Mouse (Mus musculus) mouse trophoblast stem cell (cell line): Measurements from ENCODE around the gene Ms4a6b.
"Not testable (repeated sequence)": the region's sequence is repeated elsewhere in the genome, so short reads cannot be mapped to it uniquely, and the experiment has no call there.

Source experiments
- in situ Hi-C, 2 experiments: fragments of 300-500 bp; cut with MseI, MboI; formaldehyde crosslinking; loops; 2 replicates in 1 of 2; 3 replicates in 1 of 2; pipeline ENCODE4 v1.15.1; 2025

The Ms4a6b gene

DNA sequence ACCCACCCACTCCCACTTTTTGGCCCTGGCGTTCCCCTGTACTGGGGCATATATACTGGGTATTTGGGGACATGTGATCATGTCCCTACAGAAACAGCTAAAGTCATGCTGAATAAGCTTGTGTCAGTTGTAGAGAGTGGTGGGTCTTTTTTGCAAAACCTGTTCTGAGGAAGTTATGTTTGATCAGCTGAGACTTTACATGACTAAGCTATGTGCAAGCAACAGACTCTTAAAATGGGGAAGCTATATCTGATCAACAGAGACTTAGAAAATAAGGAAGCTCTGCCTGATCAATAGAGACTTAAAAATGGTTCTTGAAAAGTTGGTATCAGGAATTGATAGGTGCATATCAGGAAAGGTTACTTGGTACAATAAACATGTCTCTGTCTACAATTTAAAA is 17.1 kb downstream of the Ms4a6b start:
- in situ Hi-C loops: no loop called here

- in situ Hi-C loops: no loop called here
Observed at GRCm38 (mm10) chr19:11533888-11534445, 17.7 kb downstream of the Ms4a6b start.

DNA sequence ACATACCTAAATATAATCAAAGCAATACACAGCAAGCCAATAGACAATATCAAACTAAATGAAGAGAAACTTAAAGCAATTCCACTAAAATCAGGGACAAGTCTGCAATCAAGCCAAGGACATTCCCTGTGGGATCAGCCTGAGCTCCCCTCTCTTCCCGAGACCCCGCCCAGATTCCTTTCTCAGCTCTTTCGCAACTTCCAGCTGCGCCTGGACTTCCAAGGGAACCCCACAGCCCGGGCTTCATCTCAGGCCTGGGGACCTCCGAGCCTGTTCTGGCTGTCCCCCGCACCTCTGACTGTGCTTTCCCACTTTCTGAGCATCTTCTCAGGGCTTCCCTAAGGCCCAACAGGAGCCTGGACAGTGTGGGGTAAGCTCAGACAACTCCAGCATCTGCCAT is 20.3 kb downstream of the Ms4a6b start, which contains the start of gene Ms4a4d:
TSS of gene Ms4a4d (plus strand) at position 209 of the 400 bp plus-strand sequence.
- in situ Hi-C loops: no loop called here

GRCm38 (mm10) chr19:11537336-11537735 is 21.0 kb downstream of the Ms4a6b start:
- in situ Hi-C loops: no loop called here

DNA sequence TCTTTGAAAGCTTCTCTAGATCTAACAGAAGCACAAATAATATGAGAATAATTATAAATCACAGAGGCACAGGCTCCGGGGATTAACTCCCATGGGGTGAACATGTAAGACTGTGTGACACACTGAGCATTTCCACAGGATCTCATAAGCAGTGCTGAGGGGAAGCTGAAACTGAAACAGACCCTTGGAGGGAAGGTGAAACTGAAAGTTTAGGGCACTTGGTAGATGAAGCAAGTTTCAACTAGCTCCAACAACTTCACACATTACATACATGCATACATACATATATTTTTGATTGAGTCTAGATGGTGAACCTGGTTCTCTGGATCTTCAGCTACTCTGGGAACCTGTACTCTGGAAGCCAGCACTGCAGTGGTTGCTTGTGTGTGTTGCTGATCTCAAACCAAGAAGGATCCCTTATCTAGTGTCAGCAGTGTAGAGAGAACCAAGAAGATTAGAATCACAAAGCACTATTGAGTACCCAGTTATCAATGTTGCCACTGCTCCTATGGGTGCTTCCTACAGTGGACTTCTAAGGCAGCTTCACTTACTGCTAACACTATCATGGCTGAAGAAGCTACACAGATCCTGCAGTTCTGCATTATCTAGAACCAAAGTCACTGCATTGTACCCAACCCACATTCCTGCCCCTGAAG is 24.0 kb downstream of the Ms4a6b start:
- in situ Hi-C loops: not testable (repeated sequence)

- in situ Hi-C loops: not testable (repeated sequence)
Observed at GRCm38 (mm10) chr19:11544383-11544782, 28.1 kb downstream of the Ms4a6b start.

GRCm38 (mm10) chr19:11547911-11548310 is 31.6 kb downstream of the Ms4a6b start:
- in situ Hi-C loops: no loop called here

GRCm38 (mm10) chr19:11554726-11555125 is 38.4 kb downstream of the Ms4a6b start:
- in situ Hi-C loops: no loop called here

DNA sequence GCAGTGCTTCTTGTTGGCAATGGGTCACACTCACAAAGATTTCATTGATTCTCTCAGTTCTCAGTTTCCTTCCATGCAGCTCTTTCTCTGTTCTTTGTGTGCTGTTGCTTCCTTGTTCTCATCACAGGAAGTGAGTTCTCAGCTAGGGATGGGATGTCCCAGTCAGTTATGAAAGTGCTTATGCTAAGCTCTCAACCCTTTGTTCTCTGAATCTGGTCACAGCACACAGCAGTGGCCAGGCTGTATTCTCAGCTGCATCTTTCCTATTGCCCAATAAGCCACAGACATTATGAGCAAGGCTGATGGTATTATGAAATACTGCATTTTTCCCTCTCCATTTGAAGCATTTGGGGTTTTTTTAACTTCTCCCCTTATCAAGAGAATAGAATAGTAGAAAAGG is 43.2 kb downstream of the Ms4a6b start:
- in situ Hi-C loops: not testable (repeated sequence)

- in situ Hi-C loops: no loop called here
Observed at GRCm38 (mm10) chr19:11574965-11575364, 58.7 kb downstream of the Ms4a6b start.
